Mouse (Mus musculus): ENCODE results near the gene Gpr55. TPM values are rescaled to one million over a fixed set of nuclear protein-coding genes. Genes with fewer than 3 reads are reported as not detected.

Gene Gpr55
- total RNA-seq, 1 experiment from 2014 or later: 2.5 TPM

GRCm38 (mm10) chr1:85915890-85916289 lies 44.9 kb downstream of the Gpr55 start:
- DNase-seq: no peak

- no peak for DNase-seq
Observed at GRCm38 (mm10) chr1:85913078-85913755, 47.6 kb downstream of the Gpr55 start.

DNA sequence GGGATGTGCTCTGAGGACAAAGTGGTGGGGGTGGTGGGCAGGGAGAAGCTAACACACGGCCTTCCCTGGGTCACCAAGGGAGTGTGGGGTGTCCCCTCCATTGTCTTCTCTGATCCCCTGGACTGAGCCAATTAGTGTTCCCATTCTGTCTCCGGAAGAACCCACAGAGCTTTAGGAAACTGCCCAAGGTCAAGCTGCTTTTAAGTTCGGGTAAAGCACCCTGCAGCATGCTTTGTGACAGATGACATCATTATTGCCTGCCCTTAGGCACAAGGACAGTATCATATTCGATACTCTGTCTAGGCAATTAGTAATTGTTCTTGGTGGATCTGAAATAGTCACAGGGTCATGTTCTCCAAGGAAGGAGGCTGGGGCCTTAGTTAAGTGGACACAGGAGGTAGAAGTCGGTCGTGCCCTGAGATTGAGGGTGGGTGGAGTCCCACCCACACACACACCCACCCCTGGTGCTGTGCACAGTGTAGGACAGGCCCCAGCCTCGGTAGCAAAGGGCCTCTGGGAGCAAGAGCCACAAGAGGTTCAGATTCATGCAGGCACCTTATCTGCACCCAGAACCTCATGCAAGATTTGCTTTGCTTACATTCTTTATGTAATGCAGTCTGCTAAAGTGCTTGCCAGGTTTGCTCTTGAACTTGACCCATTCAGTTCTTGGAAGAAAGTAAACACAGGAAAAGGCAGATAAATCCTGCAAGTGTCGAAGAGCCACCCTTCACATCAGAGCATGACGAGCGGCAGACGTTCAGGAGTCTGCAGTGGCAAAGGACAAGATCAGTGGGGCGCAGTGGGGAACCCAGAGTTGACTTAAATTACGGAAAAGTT lies 51.8 kb downstream of the Gpr55 start:
- no peak for DNase-seq

- no peak for DNase-seq
Observed at GRCm38 (mm10) chr1:85906892-85907291, 53.9 kb downstream of the Gpr55 start.

- DNase-seq: peak; percentile 49
Observed at GRCm38 (mm10) chr1:85902108-85902561, 58.7 kb downstream of the Gpr55 start.

DNA sequence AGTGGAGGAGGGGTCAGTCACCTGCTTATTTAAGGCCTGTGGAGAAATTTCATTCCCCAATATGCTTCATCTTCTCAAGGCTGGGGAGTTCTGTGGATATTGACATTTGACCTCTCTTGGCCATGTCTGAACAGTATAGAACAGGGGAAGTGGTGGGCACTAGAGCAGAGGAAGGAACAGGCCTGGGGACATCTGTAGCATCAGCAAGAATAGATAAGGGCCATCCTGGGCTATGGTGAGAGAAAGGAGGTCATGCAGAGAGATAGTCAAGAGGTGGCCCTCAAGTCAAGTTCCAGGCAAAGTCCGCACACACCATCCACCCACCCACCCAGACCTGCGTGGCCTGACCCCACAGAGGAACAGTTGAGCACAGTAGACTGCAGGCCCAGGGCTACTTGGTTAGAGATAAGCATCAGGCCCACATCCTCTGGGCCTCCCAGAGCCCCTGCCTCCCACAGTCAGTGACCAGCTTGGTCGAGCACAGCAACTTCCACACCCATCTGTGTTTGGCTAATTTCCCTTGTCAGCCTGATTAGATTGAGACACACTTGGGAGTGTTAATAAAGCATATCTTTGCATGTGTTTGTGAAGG lies 59.2 kb downstream of the Gpr55 start:
- no peak for DNase-seq

DNA sequence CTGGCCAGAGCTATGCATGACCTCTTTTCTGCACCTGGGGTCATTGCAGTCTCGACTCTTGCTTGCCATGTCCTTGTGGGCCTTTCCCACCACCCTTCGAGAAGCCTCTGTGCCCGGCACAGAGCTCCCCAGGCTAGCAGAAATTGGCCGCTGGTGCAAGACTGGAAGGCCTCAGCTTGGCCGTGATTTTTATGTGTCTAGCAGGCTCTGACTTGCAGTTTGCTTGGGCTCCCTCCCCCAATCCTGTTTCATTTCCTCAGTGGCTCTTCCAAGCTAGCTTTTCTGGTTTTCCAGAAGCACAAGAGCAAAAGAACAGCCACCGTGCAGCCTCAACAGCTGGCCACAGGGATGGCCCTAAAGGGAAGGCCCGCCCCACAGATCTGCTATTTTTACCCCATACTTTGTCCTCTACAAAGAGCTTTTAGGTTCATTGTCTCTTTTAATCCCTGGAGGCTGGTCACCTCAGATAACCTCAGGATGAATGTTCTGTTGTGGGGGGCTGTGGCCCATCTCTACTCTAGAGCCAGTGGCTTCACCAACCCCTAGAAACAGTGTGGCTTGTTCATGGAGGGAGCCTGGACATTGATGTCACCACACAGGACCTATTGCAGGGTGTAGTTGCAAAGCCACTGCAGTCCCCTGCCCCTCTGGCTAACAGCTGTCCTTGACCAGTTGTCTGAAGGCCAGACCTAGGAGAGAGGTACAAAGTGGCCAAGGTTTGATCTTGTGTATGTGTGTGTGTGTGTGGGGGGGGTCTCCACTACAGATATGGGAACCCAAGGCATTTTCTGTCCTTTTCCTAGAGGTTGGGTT lies 60.1 kb downstream of the Gpr55 start:
- no peak for DNase-seq

GRCm38 (mm10) chr1:85899388-85899761 lies 61.4 kb downstream of the Gpr55 start:
- DNase-seq: no peak

- DNase-seq: no peak
Observed at GRCm38 (mm10) chr1:85898761-85899387, 61.9 kb downstream of the Gpr55 start.

- DNase-seq: no peak
Observed at GRCm38 (mm10) chr1:85897901-85898760, 62.7 kb downstream of the Gpr55 start.

DNA sequence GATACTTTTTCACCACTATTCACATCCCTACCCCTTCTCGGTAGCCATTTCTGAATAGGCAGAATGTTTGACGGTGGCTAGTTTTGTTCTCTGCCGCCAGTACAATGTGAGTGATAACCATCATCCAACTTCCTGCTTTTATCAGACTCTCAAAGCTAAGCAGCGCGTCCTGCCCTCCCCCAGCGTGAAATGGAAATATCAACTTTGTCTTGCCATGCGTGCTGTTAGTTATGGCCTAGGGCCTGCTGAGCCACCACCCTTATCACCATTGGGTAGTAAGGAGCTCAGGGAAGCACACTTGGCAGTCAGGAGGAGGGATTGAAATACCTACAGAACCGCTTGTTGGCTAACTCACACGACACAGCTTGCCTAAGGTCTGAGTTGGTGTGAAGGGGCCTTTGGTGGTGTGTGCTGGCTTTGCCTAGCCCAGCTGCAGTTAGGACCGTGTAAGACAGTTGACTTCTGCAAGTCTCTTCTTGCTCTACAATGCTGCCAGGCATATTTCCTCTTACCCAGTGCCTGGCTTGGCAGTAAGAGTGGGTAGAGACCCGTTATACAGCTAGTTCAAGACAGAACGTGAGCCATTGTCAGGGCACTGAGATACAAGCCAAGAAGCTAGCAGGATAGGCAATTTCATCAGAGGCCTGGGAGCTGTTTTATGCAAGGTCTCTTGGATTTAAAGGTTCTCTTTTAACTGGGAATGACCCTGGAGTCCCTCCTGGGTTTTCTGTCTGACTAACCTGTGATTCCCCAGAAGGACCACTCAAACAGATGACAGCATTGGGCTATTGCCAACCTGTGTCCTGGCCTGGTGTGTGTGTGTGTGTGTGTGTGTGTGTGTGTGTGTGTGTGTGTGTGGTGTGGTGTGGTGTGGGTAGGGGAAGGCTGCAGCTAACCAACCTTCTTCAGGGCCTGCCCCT lies 63.8 kb downstream of the Gpr55 start:
- peak; percentile 24 for DNase-seq

DNA sequence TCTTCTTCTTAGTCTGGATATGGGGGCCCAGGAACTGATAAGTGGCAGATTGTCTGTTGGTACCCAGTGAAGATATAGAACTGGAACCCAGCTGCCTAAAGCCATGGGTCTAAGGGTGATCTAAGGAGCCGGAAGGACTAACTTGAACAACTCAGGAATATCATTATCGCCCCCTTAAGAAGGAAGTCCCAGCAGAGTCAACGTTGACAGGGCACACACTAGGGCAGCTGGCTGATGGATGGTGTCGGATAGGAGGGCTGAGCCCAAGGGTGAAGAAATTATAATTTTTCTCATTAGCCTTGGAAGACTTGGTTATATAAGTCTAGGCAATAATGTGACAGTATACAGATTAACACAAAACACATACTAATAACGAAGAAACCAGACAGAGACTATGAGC lies 64.7 kb downstream of the Gpr55 start:
- no peak for DNase-seq

DNA sequence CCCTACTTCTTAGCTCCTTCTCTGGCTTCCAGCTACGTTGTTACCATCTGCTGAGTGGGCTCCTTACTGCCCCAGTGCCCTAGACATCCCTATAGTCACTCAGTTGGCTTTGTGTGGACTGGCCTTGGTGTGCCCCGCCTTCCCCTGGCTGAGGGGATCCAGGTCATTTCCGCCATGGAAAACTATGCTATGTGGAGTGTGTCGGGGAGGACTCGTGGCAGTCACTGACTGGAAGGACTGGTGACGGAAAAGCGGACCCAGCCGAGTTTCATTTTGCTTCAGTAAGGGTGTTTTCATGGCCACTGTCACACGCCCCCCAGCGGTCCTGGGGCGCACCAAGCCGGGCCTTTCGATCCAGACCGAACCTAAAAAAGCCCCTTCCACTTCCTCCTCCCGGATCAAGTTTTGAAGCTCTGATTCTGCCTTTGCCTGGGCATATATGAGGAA lies 65.4 kb downstream of the Gpr55 start:
- peak; percentile 59 for DNase-seq

DNA sequence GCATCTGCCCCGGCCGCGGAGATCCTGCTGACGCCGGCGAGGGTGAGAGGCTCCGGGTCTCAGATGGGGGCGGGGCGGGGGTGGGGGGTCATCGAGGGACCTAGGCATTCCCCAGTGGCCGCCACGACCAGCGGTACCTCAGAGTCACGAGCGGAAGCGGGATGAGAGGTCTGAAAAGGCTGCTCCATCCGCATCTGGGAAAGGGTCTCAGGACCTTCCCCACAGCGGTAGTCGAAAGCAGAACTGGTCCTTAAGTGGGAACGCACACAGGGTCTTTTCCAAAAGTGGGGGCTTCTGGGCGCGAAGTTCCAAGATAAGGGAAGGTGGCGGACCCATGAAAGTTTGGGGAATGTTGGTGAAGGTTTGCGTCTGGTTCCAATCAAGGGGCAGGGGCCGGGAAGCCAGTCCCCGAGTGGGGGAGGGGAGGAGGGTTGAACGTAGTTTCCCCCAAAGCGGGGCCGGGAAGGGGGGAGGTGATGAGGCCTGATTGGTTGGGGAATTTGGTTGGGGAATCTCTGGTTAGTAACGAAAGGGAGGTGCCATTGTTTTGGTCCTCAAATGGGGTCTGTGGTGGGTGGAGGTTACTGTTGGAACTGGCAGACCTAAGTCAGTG lies 66.0 kb downstream of the Gpr55 start:
- peak; percentile 44 for DNase-seq

- DNase-seq: peak; percentile 95
Observed at GRCm38 (mm10) chr1:85894231-85894747, 66.5 kb downstream of the Gpr55 start, which contains the start of gene Itm2c. TSS of gene Itm2c (plus strand) at chr1:85894281.

All from adrenal gland, postnatal 25 days (tissue).